Mouse (Mus musculus) T-cell, adult 2 months (primary cell): ENCODE data around the gene Kat14.
A peak's percentile ranks its signal among the peaks of the same experiment; 100 is the strongest.
"Not testable (repeated sequence)": the region's sequence is repeated elsewhere in the genome, so short reads cannot be mapped to it uniquely, and the experiment has no call there.

Source experiments
- DNase-seq: peaks from one replicate; pipeline ENCODE4 v3.0.0; 2022; ENCODE audit warnings: low spot score

Gene Kat14

DNA sequence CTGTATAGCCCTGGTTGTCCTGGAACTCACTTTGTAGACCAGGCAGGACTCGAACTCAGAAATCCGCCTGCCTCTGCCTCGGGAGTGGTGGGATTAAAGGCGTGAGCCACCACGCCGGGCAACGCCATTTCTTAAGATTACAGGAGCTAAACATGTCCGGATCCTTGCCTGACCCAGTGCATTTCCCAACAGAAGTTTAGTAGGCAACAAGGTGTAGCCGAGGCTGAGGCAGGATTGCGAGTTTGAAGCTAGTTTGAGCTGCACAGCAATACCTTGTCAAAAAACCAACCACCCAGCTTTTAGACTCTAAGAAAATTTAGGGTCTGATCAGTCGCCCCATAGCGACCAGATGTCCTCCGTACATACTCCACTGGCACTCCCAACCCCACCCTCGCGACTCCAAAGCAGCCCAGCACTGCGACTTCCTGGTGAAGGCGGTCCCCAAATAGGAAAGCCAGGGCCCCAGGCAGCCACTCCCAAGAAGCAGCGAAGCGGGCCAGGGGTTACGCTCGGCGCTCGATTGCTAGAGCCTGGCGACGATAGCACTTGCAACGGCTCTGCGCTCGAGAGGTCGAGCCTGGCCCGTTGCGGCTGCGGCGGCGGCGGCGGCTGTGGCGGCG is at the start of gene Kat14, which contains the start of gene Pet117:
TSS of gene Kat14 (plus strand) at position 584 of the 620 bp plus-strand sequence.
TSS of gene Pet117 (plus strand) at position 597 of the 620 bp plus-strand sequence.
- DNase-seq, result peak; percentile 90

DNA sequence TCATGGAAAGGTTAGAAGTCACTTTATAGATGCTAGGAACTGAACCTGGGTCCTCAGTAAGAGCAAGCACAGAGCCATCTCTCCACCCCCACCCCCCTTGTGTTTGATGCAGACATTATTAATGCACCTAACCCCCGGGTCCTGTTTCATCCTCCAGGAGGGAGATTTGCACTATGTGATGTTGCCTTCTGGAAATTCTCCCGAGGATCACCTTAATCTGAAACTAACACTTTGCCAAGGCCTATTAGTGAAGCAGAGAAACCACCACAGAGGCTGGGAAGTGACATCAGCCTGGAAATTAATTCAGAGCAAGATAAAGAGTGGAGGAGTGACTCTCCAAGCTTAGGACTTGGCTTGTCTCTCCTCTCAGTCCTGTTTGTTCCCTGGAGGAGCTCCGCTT is 44.6 kb upstream of the Kat14 start:
- DNase-seq, result no peak

DNA sequence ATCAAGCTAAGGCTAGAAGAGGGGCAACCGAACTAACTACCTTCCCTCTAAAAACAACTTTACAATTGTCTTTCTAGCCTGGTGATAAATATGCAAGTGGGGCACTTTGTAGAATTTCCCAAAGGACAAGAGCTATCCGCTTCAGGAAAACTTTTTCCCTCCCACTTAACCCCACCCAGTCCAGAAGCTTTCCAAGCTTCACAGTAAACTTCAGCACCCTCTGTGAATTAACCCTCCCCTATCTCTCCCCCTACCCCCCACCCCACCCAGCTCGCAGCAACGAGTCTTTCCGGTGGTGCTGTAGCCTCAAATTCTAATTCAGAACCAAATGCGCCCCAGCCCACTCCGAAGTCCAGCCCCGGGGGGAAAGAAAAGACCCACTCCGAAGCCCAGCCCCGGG is 39.3 kb upstream of the Kat14 start:
- no peak for DNase-seq

- DNase-seq, result no peak
Observed at GRCm38 (mm10) chr2:144329937-144330336, 38.8 kb upstream of the Kat14 start.

DNA sequence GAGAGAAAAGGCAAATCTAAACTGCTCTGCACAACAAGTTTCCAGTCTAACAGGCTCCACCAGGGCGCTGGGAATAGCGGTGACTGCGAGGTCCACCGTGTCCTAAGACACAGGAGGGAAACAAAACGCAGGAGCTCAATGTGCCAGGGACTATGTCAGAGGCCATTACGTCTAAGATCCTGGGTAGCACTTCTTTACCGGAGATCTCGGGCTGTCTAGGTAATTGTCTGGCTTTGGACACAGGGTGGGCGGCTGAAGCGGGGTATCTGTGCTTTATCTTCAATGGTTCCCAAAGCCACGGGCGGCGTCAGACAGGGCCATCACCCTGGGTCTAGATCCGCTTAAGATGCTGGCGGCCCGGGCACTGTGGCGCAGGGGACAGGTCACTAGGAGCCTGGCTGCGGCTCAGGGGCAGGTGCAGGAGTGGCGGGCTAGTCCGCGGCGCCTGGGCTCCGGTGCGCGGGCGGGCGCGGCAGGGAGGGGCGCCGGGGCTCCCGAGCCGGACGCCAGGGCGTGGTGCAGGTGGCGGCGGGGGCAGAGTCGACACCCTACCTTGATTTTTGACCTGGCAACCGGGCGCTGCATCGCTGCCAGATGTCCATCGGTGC is 38.3 kb upstream of the Kat14 start:
- no peak for DNase-seq

- no peak for DNase-seq
Observed at GRCm38 (mm10) chr2:144330960-144331371, 37.8 kb upstream of the Kat14 start.

GRCm38 (mm10) chr2:144331401-144332302 is 37.1 kb upstream of the Kat14 start, which contains the start of gene Ovol2:
TSS of gene Ovol2 (minus strand) at chr2:144332146.
- no peak for DNase-seq

DNA sequence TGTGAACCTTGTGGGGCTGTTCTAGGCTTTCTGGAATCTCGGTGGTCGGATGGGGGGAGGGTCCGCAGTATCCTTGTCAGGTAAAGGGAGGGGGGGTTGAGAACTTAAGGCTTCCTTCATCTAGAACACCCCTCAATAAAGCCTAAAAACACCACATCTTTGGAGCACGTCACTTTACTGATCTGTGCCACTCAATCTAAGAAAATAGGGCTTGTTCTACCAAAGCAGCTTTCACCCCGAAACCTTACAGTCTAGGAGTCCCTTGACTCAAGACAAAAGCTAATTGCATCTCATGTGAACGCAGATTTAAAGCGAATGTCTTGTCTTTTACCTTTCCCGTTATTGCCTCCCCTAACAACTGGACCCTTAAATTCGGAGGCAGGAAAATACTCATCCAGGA is 36.3 kb upstream of the Kat14 start:
- DNase-seq, result no peak

GRCm38 (mm10) chr2:144333138-144333842 is 35.5 kb upstream of the Kat14 start:
- DNase-seq, result no peak

DNA sequence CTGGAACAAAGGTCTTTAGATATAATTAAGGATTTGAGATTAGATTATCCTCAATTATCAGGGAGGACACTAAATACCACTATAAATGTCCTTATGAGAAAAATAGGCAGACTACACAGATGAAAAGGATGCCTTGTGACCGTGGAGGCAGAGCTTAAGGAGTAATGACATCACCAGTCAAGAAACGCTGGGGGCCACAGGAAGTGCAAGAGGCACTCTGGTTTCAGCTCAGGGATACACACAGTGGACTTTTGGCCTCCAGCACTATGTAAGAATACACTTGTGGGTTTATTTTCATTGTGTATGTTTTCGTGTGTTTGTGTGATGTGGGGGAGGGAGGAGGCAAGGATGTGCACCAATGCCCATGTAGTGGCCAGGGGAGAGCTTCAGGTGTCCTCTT is 31.6 kb upstream of the Kat14 start:
- no peak for DNase-seq

- DNase-seq, result no peak
Observed at GRCm38 (mm10) chr2:144337701-144338100, 31.1 kb upstream of the Kat14 start.

DNA sequence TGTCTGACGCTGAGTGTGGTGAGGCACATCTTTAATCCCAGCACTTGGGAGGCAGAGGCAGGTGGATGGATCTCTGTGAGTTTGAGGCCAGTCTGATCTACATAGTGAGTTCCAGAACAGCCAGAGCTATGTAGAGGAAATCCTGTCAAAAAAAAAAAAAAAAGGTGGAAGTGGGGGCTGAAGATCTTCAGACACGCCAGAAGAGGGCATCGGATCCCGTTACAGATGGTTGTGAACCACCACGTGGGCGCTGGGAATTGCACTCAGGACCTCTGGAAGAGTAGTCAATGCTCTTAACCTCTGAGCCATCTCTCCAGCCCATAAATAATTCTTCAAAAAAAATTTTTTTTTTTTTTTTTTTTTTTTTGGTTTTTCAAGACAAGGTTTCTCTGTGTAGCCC is 30.6 kb upstream of the Kat14 start:
- not testable (repeated sequence) for DNase-seq

GRCm38 (mm10) chr2:144343158-144343557 is 25.6 kb upstream of the Kat14 start:
- no peak for DNase-seq

GRCm38 (mm10) chr2:144348525-144348924 is 20.3 kb upstream of the Kat14 start:
- no peak for DNase-seq

DNA sequence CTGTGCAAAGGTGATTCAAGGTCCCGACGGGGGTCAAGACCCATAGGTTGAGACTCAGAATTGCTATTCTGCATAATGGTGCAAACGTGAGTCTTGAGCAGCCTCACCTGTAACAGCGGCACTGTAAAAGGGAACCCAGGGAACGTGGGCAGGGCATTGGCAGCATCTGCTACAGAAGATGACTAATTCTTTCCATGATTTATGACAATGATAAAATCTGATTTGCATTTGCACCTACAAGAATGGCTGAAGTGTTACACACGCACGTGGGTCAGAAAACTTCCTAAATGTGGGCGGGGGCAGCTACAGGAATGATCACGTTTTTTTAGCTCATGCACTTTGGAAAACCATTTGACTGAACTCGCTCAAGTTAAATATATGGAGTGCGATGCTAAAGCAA is 15.9 kb upstream of the Kat14 start:
- no peak for DNase-seq

GRCm38 (mm10) chr2:144369020-144369421 is 238 bp downstream of the Kat14 start:
- DNase-seq, result peak; percentile 79

DNA sequence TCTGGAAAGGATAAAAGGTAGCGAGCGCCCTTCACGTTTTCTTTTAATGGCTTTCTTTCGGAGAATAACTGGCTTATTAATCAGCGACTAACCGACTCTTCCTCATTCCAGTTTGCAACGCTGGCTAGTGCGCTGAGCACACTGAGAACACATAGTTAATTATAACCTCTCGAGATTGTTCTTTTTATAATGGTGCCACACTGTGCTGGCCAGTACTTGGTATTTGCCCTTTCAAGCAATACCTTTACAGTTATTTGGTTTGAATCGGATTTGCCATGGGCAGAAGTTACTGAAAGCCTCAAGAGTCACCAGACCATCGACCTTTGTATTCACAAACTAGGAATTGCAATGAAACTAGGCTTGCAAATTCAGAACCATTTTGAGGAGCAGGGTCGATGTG is 728 bp downstream of the Kat14 start:
- no peak for DNase-seq

- DNase-seq, result no peak
Observed at GRCm38 (mm10) chr2:144371566-144371965, 2.8 kb downstream of the Kat14 start.

DNA sequence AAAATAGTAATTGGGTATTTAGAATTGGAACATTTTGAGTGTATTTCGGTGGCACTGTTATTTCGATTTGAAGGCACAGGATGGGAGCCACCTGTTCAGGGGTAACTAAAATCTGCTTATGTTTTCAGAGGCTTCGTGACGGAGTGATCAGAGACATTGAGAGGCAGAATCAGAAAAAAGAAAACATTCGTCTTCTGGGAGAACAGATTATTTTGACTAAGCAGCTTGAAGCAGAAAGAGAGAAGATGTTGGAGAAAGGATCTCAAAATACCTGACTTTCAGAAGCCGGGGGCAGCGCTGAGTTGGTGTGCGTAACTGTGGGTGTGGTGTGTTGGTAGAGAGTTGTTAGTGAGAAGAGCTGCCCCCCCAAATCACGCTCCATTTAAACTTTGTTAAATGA is 4.3 kb downstream of the Kat14 start:
- no peak for DNase-seq

GRCm38 (mm10) chr2:144375063-144375703 is 6.4 kb downstream of the Kat14 start:
- no peak for DNase-seq

- DNase-seq, result no peak
Observed at GRCm38 (mm10) chr2:144381293-144381692, 12.5 kb downstream of the Kat14 start.

DNA sequence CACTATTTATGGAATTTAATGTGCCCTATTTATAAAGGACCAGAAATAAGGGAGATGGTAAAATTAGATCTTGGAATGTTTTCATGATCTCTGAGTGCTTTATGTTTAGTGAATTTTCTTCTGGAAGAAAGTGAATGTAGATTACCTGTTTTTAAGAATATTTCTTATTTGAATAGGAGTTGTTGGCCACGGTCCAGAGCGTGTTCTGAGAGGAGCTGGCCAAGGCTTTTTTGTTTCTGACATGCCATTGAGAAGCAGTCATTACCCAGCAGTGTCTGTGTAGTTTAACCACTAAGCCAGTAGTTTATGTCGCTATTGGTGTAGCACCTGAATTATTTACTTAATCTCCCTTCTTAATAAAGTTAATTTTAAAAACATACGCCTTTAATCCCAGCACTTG is 13.0 kb downstream of the Kat14 start:
- DNase-seq, result no peak
